Mouse (Mus musculus) layer of hippocampus, postnatal 14 days (tissue): ENCODE data around the gene Sema4g. TPM values are rescaled to one million over a fixed set of nuclear protein-coding genes. Genes with fewer than 3 reads are reported as not detected.

ENCODE experiments used
- DNase-seq, 2 experiments: peaks; one replicate each; pipeline ENCODE4 v3.0.0; 2021 to 2022; ENCODE audit warnings: low spot score in 2 of 2, mixed read lengths in 1 of 2
- long read RNA-seq, 2 experiments: library from polyadenylated mRNA; stranded (forward); transcript quantifications; one replicate each; pipeline ENCODE4 v2.0.0; 2021
- total RNA-seq, 2 experiments: library from RNA; stranded (reverse); gene quantifications; 2 replicates each; pipeline ENCODE4 v1.2.3; 2021

The Sema4g gene
- total RNA-seq, result 10 to 100 TPM; 40.1 to 46.0 TPM
- long read RNA-seq, experiment 1, partial matches to known transcripts, result 9 of 9 reads
- long read RNA-seq, experiment 1, other reads (novel, unspliced or antisense), result 0 of 9 reads
- long read RNA-seq, experiment 2, partial matches to known transcripts, result 12 of 13 reads
- long read RNA-seq, experiment 2, other reads (novel, unspliced or antisense), result 1 of 13 reads

- peak in 1 of 2 experiments; percentile 42 for DNase-seq
These were observed at the start of gene Sema4g for GRCm38 (mm10) chr19:44988831-44989566. Gene Sema4g (plus strand): TSS chr19:44989101.

- DNase-seq, result no peak
These were observed 29.3 kb upstream of the Sema4g start for GRCm38 (mm10) chr19:44959633-44960032.

- DNase-seq, result no peak
These were observed 22.9 kb upstream of the Sema4g start for GRCm38 (mm10) chr19:44965978-44966377.

GRCm38 (mm10) chr19:44968329-44968728 lies 20.6 kb upstream of the Sema4g start:
- no peak for DNase-seq

- DNase-seq, result no peak
These were observed 12.3 kb upstream of the Sema4g start for GRCm38 (mm10) chr19:44976636-44977035.

- DNase-seq, result no peak
These were observed 11.8 kb upstream of the Sema4g start for GRCm38 (mm10) chr19:44977148-44977547.

GRCm38 (mm10) chr19:44980787-44981186 lies 8.1 kb upstream of the Sema4g start:
- no peak for DNase-seq

GRCm38 (mm10) chr19:44982477-44983115 lies 6.3 kb upstream of the Sema4g start:
- DNase-seq, result no peak

GRCm38 (mm10) chr19:44983366-44983765 lies 5.5 kb upstream of the Sema4g start:
- DNase-seq, result no peak

- no peak for DNase-seq
These were observed 4.5 kb upstream of the Sema4g start for GRCm38 (mm10) chr19:44984420-44984819.

GRCm38 (mm10) chr19:44985159-44985988 lies 3.5 kb upstream of the Sema4g start:
- DNase-seq, result no peak

- DNase-seq, result no peak
These were observed 1.9 kb upstream of the Sema4g start for GRCm38 (mm10) chr19:44987004-44987403.

- peak in 1 of 2 experiments; percentile 70 for DNase-seq
These were observed 1.1 kb upstream of the Sema4g start for GRCm38 (mm10) chr19:44987851-44988250.

GRCm38 (mm10) chr19:44988321-44988720 lies 580 bp upstream of the Sema4g start:
- no peak for DNase-seq

GRCm38 (mm10) chr19:44989567-44990495 lies 930 bp downstream of the Sema4g start:
- DNase-seq, result no peak

GRCm38 (mm10) chr19:44991031-44991430 lies 2.1 kb downstream of the Sema4g start:
- no peak for DNase-seq

- DNase-seq, result no peak
These were observed 3.3 kb downstream of the Sema4g start for GRCm38 (mm10) chr19:44992246-44992645.

GRCm38 (mm10) chr19:44992712-44993111 lies 3.8 kb downstream of the Sema4g start:
- no peak for DNase-seq

- DNase-seq, result no peak
These were observed 8.9 kb downstream of the Sema4g start for GRCm38 (mm10) chr19:44997786-44998185.

GRCm38 (mm10) chr19:44999647-45000046 lies 10.7 kb downstream of the Sema4g start:
- no peak for DNase-seq
